Mouse (Mus musculus) testis, adult 2 months (tissue): ENCODE measurements at regions not wholly inside any gene's neighbourhood (a gene's known extent, or its start where the extent isn't known, plus 50 kb on each side); places are given as distances from the start of the nearest gene placed in this dataset.

Experiments
- H3K27ac ChIP-seq: fragments of 200-500 bp; 2 replicates; pipeline ENCODE4 v1.5.1; 2012; ENCODE audit warnings: low read depth, low read length; ENCODE audit not compliant: control insufficient read depth, insufficient read depth
- H3K27me3 ChIP-seq: fragments of 200-500 bp; 2 replicates; pipeline ENCODE4 v1.6.1; 2012; ENCODE audit warnings: mild to moderate bottlenecking, low read length, moderate library complexity; ENCODE audit not compliant: control insufficient read depth, insufficient read depth
- H3K36me3 ChIP-seq: fragments of 200-500 bp; 2 replicates; pipeline ENCODE4 v1.6.1; 2012; ENCODE audit warnings: mild to moderate bottlenecking, low read length; ENCODE audit not compliant: control insufficient read depth, insufficient read depth
- H3K4me1 ChIP-seq: fragments of 200-500 bp; 2 replicates; pipeline ENCODE4 v1.6.1; 2012; ENCODE audit warnings: low read length; ENCODE audit not compliant: control insufficient read depth, insufficient read depth
- H3K4me3 ChIP-seq: fragments of 200-500 bp; 2 replicates; pipeline ENCODE4 v1.5.1; 2012; ENCODE audit warnings: low read depth, mild to moderate bottlenecking, low read length, moderate library complexity, mixed read lengths; ENCODE audit not compliant: control insufficient read depth
- CTCF ChIP-seq: fragments of 200-500 bp; IDR thresholded peaks from 2 replicates; pipeline ENCODE4 v1.5.1; 2012; ENCODE audit warnings: low read depth, mild to moderate bottlenecking, inconsistent platforms, low read length, moderate library complexity; ENCODE audit not compliant: control insufficient read depth, insufficient read depth, insufficient replicate concordance
- POLR2A ChIP-seq: fragments of 200-500 bp; IDR thresholded peaks from 2 replicates; pipeline ENCODE4 v1.6.1; 2012; ENCODE audit warnings: low read depth, mild to moderate bottlenecking, inconsistent platforms, low read length, moderate library complexity; ENCODE audit not compliant: control insufficient read depth

- TF ChIP-seq CTCF (peak; percentile 58; the same call in 1 of the 2 replicates), POLR2A (no peak)
- Histone ChIP-seq H3K4me3 (no peak overlapping the region), H3K4me1 (no peaks in the 10 kb centered on the region), H3K27ac (no peak overlapping the region), H3K27me3 (no peaks in the 10 kb centered on the region), H3K36me3 (no peaks in the 10 kb centered on the region)
These were observed 1126.1 kb downstream of the Pcdh9 start for GRCm38 (mm10) chr14:92764354-92764753.

GRCm38 (mm10) chr14:92754676-92755075, 1135.8 kb downstream of the Pcdh9 start:
- no peaks in the 10 kb centered on the region for H3K27me3 ChIP-seq
- H3K36me3 ChIP-seq = no peaks in the 10 kb centered on the region
- no peaks in the 10 kb centered on the region for H3K4me1 ChIP-seq
- H3K27ac ChIP-seq = no peak overlapping the region
- no peak overlapping the region for H3K4me3 ChIP-seq
- TF ChIP-seq POLR2A (no peak), CTCF (no peak)

GRCm38 (mm10) chr14:92717666-92718065, 1172.8 kb downstream of the Pcdh9 start:
- Histone ChIP-seq H3K27ac (no peak overlapping the region), H3K4me1 (no peaks in the 10 kb centered on the region), H3K36me3 (no peaks in the 10 kb centered on the region), H3K4me3 (no peak overlapping the region), H3K27me3 (no peaks in the 10 kb centered on the region)
- TF ChIP-seq POLR2A = no peak

GRCm38 (mm10) chr14:92688151-92688550, 1202.3 kb downstream of the Pcdh9 start:
- no peaks in the 10 kb centered on the region for H3K36me3 ChIP-seq
- H3K4me1 ChIP-seq = no peaks in the 10 kb centered on the region
- no peaks in the 10 kb centered on the region for H3K27me3 ChIP-seq
- no peak overlapping the region for H3K27ac ChIP-seq
- TF ChIP-seq POLR2A (no peak), CTCF (no peak)
- H3K4me3 ChIP-seq = no peak overlapping the region

GRCm38 (mm10) chr14:92687106-92687505, 1203.4 kb downstream of the Pcdh9 start:
- Histone ChIP-seq H3K27me3 (no peaks in the 10 kb centered on the region), H3K27ac (no peak overlapping the region), H3K4me1 (no peaks in the 10 kb centered on the region), H3K36me3 (no peaks in the 10 kb centered on the region), H3K4me3 (no peak overlapping the region)
- no peak for TF ChIP-seq CTCF
- no peak for TF ChIP-seq POLR2A

GRCm38 (mm10) chr14:92678845-92679499, 1211.5 kb downstream of the Pcdh9 start:
- Histone ChIP-seq H3K27ac (no peak overlapping the region), H3K36me3 (no peaks in the 10 kb centered on the region), H3K4me1 (no peaks in the 10 kb centered on the region), H3K4me3 (no peak overlapping the region), H3K27me3 (no peaks in the 10 kb centered on the region)
- TF ChIP-seq CTCF = no peak
- no peak for TF ChIP-seq POLR2A

GRCm38 (mm10) chr14:92674146-92674545, 1216.3 kb downstream of the Pcdh9 start:
- TF ChIP-seq CTCF = no peak
- no peak for TF ChIP-seq POLR2A
- Histone ChIP-seq H3K27ac (no peak overlapping the region), H3K36me3 (no peaks in the 10 kb centered on the region), H3K27me3 (no peaks in the 10 kb centered on the region), H3K4me1 (no peaks in the 10 kb centered on the region), H3K4me3 (no peak overlapping the region)
